Mouse (Mus musculus): ENCODE measurements around the gene Ccdc88c.
"Not testable (repeated sequence)": the region's sequence is repeated elsewhere in the genome, so short reads cannot be mapped to it uniquely, and the experiment has no call there.

The Ccdc88c gene

GRCm38 (mm10) chr12:101016412-101016928 lies 12.4 kb downstream of the Ccdc88c start:
- DNase-seq (ENCODE audit: low spot score), result no peak

GRCm38 (mm10) chr12:101015926-101016325 lies 12.9 kb downstream of the Ccdc88c start:
- DNase-seq (ENCODE audit: low spot score), result no peak

- no peak for DNase-seq (ENCODE audit: low spot score)
Observed at GRCm38 (mm10) chr12:101015165-101015560, 13.7 kb downstream of the Ccdc88c start.

GRCm38 (mm10) chr12:101014549-101015164 lies 14.2 kb downstream of the Ccdc88c start:
- no peak for DNase-seq (ENCODE audit: low spot score)

GRCm38 (mm10) chr12:101013668-101014067 lies 15.2 kb downstream of the Ccdc88c start:
- not testable (repeated sequence) for DNase-seq (ENCODE audit: low spot score)

GRCm38 (mm10) chr12:101013078-101013665 lies 15.7 kb downstream of the Ccdc88c start:
- no peak for DNase-seq (ENCODE audit: low spot score)

GRCm38 (mm10) chr12:101012197-101013077 lies 16.4 kb downstream of the Ccdc88c start:
- no peak for DNase-seq (ENCODE audit: low spot score)

- DNase-seq (ENCODE audit: low spot score), result no peak
Observed at GRCm38 (mm10) chr12:101011017-101011416, 17.8 kb downstream of the Ccdc88c start.

GRCm38 (mm10) chr12:101010148-101010920 lies 18.5 kb downstream of the Ccdc88c start:
- DNase-seq (ENCODE audit: low spot score), result no peak

GRCm38 (mm10) chr12:101009225-101009624 lies 19.6 kb downstream of the Ccdc88c start:
- DNase-seq (ENCODE audit: low spot score), result no peak

GRCm38 (mm10) chr12:101008648-101009047 lies 20.2 kb downstream of the Ccdc88c start:
- no peak for DNase-seq (ENCODE audit: low spot score)

GRCm38 (mm10) chr12:101007968-101008481 lies 20.8 kb downstream of the Ccdc88c start:
- DNase-seq (ENCODE audit: low spot score), result no peak

- no peak for DNase-seq (ENCODE audit: low spot score)
Observed at GRCm38 (mm10) chr12:101007427-101007826, 21.4 kb downstream of the Ccdc88c start.

- DNase-seq (ENCODE audit: low spot score), result no peak
Observed at GRCm38 (mm10) chr12:101005665-101006420, 23.0 kb downstream of the Ccdc88c start.

GRCm38 (mm10) chr12:101004982-101005381 lies 23.9 kb downstream of the Ccdc88c start:
- DNase-seq (ENCODE audit: low spot score), result no peak

GRCm38 (mm10) chr12:101002801-101003513 lies 25.9 kb downstream of the Ccdc88c start:
- no peak for DNase-seq (ENCODE audit: low spot score)

- DNase-seq (ENCODE audit: low spot score), result no peak
Observed at GRCm38 (mm10) chr12:100999061-100999954, 29.5 kb downstream of the Ccdc88c start.

- DNase-seq (ENCODE audit: low spot score), result no peak
Observed at GRCm38 (mm10) chr12:100998564-100998962, 30.3 kb downstream of the Ccdc88c start.

Measured in ovary, postnatal 10 days (tissue).